Mouse (Mus musculus) B cell, adult 67 days (primary cell): ENCODE data around the gene Olfr130. TPM values are rescaled to one million over a fixed set of nuclear protein-coding genes. Genes with fewer than 3 reads are reported as not detected.

Experiments used
- total RNA-seq, 2 experiments: library from RNA; stranded (reverse); gene quantifications; 4 replicates each; pipeline ENCODE4 v1.2.4; 2023

Gene Olfr130
- total RNA-seq = not detected

GRCm38 (mm10) chr17:38063621-38064020, at the start of gene Olfr130:
Gene Olfr130 (plus strand): TSS chr17:38063921.

GRCm38 (mm10) chr17:38059979-38060378, 3.7 kb upstream of the Olfr130 start, which contains the start of gene Olfr129:
Gene Olfr129 (minus strand): TSS chr17:38060079.

GRCm38 (mm10) chr17:38088593-38088992, 24.9 kb downstream of the Olfr130 start, which contains the start of gene Olfr131:
Gene Olfr131 (minus strand): TSS chr17:38088693.

Other genes with a start within 250 kb of the Olfr130 start
- not detected for gene Olfr125, start 231.0 kb upstream of the Olfr130 start, total RNA-seq
- gene Olfr126, start 216.4 kb upstream of the Olfr130 start, total RNA-seq = not detected
- gene Olfr127, start 163.5 kb upstream of the Olfr130 start, total RNA-seq = not detected
- not detected for gene Olfr128, start 143.4 kb upstream of the Olfr130 start, total RNA-seq
- gene Olfr761, start 110.8 kb upstream of the Olfr130 start, total RNA-seq = not detected
- gene Olfr129, start 3.8 kb upstream of the Olfr130 start, total RNA-seq = not detected
- not detected for gene Olfr131, start 24.8 kb downstream of the Olfr130 start, total RNA-seq
- not detected for gene Olfr132, start 70.6 kb downstream of the Olfr130 start, total RNA-seq
- not detected for gene Olfr133, start 81.4 kb downstream of the Olfr130 start, total RNA-seq
- gene Olfr134, start 107.5 kb downstream of the Olfr130 start, total RNA-seq = not detected
- gene Olfr135, start 140.4 kb downstream of the Olfr130 start, total RNA-seq = not detected
- gene Olfr138, start 197.1 kb downstream of the Olfr130 start, total RNA-seq = not detected
- not detected for gene Olfr137, start 243.6 kb downstream of the Olfr130 start, total RNA-seq